Comparison of ENCODE assay signal across 14 mouse cellular contexts in genomic region chr13:44421922-44422321, GRCm38 (mm10).
"Had no signal": no experiment of that assay in that cellular context is flagged by ENCODE, and none has a peak within 500 bp of the region (broad histone marks: within the 10 kb centered on the region; RNA-seq: fewer than 3 reads in every experiment).

No protein-coding gene starts in this region.

- ATAC-seq: liver, embryonic 12.5 days; midbrain, embryonic 13.5 days had no signal

- H3K27ac ChIP-seq: limb, embryonic 15.5 days; liver, embryonic 12.5 days; macrophage; midbrain, embryonic 13.5 days; neural tube, embryonic 15.5 days had no signal

- H3K27me3 ChIP-seq: limb, embryonic 15.5 days; liver, embryonic 12.5 days; megakaryocyte, embryonic 14.5 days had no signal

- DNase-seq: kidney, adult 11 months; lung, embryonic 14.5 days; lung, postnatal 10 days; right cerebral cortex, postnatal 4 days; spleen, adult 18-20 months; thymus, adult 18-20 months; thymus, postnatal 14 days had no signal

- H3K4me3 ChIP-seq: limb, embryonic 15.5 days; liver, embryonic 12.5 days; megakaryocyte, embryonic 14.5 days; midbrain, embryonic 13.5 days; myocyte; neural tube, embryonic 15.5 days had no signal

- H3K36me3 ChIP-seq: limb, embryonic 15.5 days; liver, embryonic 12.5 days; midbrain, embryonic 13.5 days; neural tube, embryonic 15.5 days had no signal

- H3K4me2 ChIP-seq: limb, embryonic 15.5 days; liver, embryonic 12.5 days; lung, embryonic 14.5 days; midbrain, embryonic 13.5 days; neural tube, embryonic 15.5 days had no signal

- H3K9ac ChIP-seq: limb, embryonic 15.5 days; liver, embryonic 12.5 days; lung, embryonic 14.5 days; midbrain, embryonic 13.5 days; neural tube, embryonic 15.5 days had no signal

- H3K9me3 ChIP-seq: limb, embryonic 15.5 days; liver, embryonic 12.5 days; neural tube, embryonic 15.5 days had no signal
